ENCODE assay signal across 16 mouse cellular contexts in genomic region chr16:97940471-97940973, GRCm38 (mm10).
"Had no signal": no experiment of that assay in that cellular context is flagged by ENCODE, and none has a peak within 500 bp of the region (broad histone marks: within the 10 kb centered on the region; RNA-seq: fewer than 3 reads in every experiment).

No protein-coding gene starts in this region.

- H3K36me3 ChIP-seq: limb, embryonic 12.5 days had no signal

- H3K9me3 ChIP-seq: kidney, embryonic 15.5 days; limb, embryonic 12.5 days; limb, embryonic 15.5 days had no signal

- H3K4me3 ChIP-seq: kidney, embryonic 15.5 days; limb, embryonic 12.5 days; limb, embryonic 15.5 days; megakaryocyte, embryonic 14.5 days had no signal

- H3K4me2 ChIP-seq: kidney, embryonic 15.5 days; limb, embryonic 12.5 days; limb, embryonic 15.5 days; lung, embryonic 14.5 days; midbrain, embryonic 11.5 days had no signal

- DNase-seq: kidney, adult 11 months; kidney, adult 8-10 months; kidney, postnatal 10 days; kidney, postnatal 36 days; left cerebral cortex, postnatal 4 days; lung, embryonic 14.5 days; midbrain, embryonic 14.5 days; thymus, adult 18-20 months; thymus, postnatal 4 days had no signal

- H3K27ac ChIP-seq: kidney, embryonic 15.5 days; limb, embryonic 12.5 days; limb, embryonic 15.5 days; macrophage had no signal

- H3K9ac ChIP-seq: kidney, embryonic 15.5 days; limb, embryonic 12.5 days; limb, embryonic 15.5 days; lung, embryonic 14.5 days had no signal

- H3K27me3 ChIP-seq: kidney, embryonic 15.5 days; limb, embryonic 12.5 days; limb, embryonic 15.5 days had no signal

- ATAC-seq: lung, postnatal 0 days had no signal

- H3K4me1 ChIP-seq: kidney, embryonic 15.5 days; limb, embryonic 12.5 days; limb, embryonic 15.5 days; megakaryocyte, embryonic 14.5 days had no signal
